10 mouse cellular contexts compared by ENCODE assay signal in genomic region chr14:76708728-76709127, GRCm38 (mm10).
DNase-seq lines count a peak whose midpoint lies in the region; ATAC-seq and TF ChIP-seq lines count a peak whose summit lies in the region.
"Had no signal": no experiment of that assay in that cellular context is flagged by ENCODE, and none has a peak within 500 bp of the region (broad histone marks: within the 10 kb centered on the region; RNA-seq: fewer than 3 reads in every experiment).

No protein-coding gene starts in this region.

- no peak overlapping the region for H3K4me2 ChIP-seq in heart, embryonic 16.5 days (ENCODE audit: low read depth, low read length)
- H3K4me2 ChIP-seq in forebrain, embryonic 12.5 days = no peak overlapping the region
- no peak overlapping the region for H3K4me2 ChIP-seq in forebrain, embryonic 16.5 days (ENCODE audit: low read length)
- H3K4me2 ChIP-seq: midbrain, embryonic 12.5 days had no signal

- H3K4me1 ChIP-seq in heart, embryonic 16.5 days (ENCODE audit: control insufficient read depth, insufficient read depth, low read length) = peaks cover 12% of the 10 kb centered on the region
- H3K4me1 ChIP-seq in forebrain, embryonic 12.5 days = no peaks in the 10 kb centered on the region
- H3K4me1 ChIP-seq in forebrain, embryonic 16.5 days (replicated peaks; ENCODE audit: control insufficient read depth, insufficient read depth, low read length) = peaks cover 7% of the 10 kb centered on the region
- H3K4me1 ChIP-seq: midbrain, embryonic 12.5 days had no signal

- no peak overlapping the region for H3K4me3 ChIP-seq in left cerebral cortex, adult 2 months
- H3K4me3 ChIP-seq in heart, embryonic 16.5 days (ENCODE audit: low read length) = no peak overlapping the region
- H3K4me3 ChIP-seq in forebrain, embryonic 12.5 days (replicated peaks) = no peak overlapping the region
- H3K4me3 ChIP-seq in forebrain, embryonic 16.5 days (replicated peaks; ENCODE audit: low read length) = no peak overlapping the region
- H3K4me3 ChIP-seq: midbrain, embryonic 12.5 days had no signal

- peak overlapping the region; percentile 33 for H3K27ac ChIP-seq in left cerebral cortex, adult 2 months
- H3K27ac ChIP-seq in heart, embryonic 16.5 days (ENCODE audit: low read length) = peak overlapping the region; percentile 69
- no peak overlapping the region for H3K27ac ChIP-seq in forebrain, embryonic 12.5 days
- H3K27ac ChIP-seq in forebrain, embryonic 16.5 days (ENCODE audit: low read length) = no peak overlapping the region
- H3K27ac ChIP-seq: midbrain, embryonic 12.5 days had no signal

- H3K36me3 ChIP-seq in heart, embryonic 16.5 days (ENCODE audit: control insufficient read depth, insufficient read depth) = no peaks in the 10 kb centered on the region
- no peaks in the 10 kb centered on the region for H3K36me3 ChIP-seq in forebrain, embryonic 12.5 days (replicated peaks)
- no peaks in the 10 kb centered on the region for H3K36me3 ChIP-seq in forebrain, embryonic 16.5 days (ENCODE audit: control insufficient read depth, insufficient read depth)
- H3K36me3 ChIP-seq: midbrain, embryonic 12.5 days had no signal

- TF ChIP-seq CTCF in left cerebral cortex, adult 2 months (IDR thresholded peaks at IDR 0.05) = no peak

- no peak overlapping the region for H3K9ac ChIP-seq in heart, embryonic 16.5 days (ENCODE audit: low read length)
- no peak overlapping the region for H3K9ac ChIP-seq in forebrain, embryonic 12.5 days
- no peak overlapping the region for H3K9ac ChIP-seq in forebrain, embryonic 16.5 days (replicated peaks; ENCODE audit: low read depth, low read length)
- H3K9ac ChIP-seq: midbrain, embryonic 12.5 days had no signal

- H3K27me3 ChIP-seq in heart, embryonic 16.5 days (ENCODE audit: control insufficient read depth, insufficient read depth, low read length) = no peaks in the 10 kb centered on the region
- no peaks in the 10 kb centered on the region for H3K27me3 ChIP-seq in forebrain, embryonic 12.5 days
- no peaks in the 10 kb centered on the region for H3K27me3 ChIP-seq in forebrain, embryonic 16.5 days (replicated peaks; ENCODE audit: control insufficient read depth, insufficient read depth, low read length)
- H3K27me3 ChIP-seq: midbrain, embryonic 12.5 days had no signal

- intact Hi-C loops in left cerebral cortex, adult 2 months (cut with DNase I) = no loop called here

- peak; percentile 11 to 21 for DNase-seq in left cerebral cortex, adult 2 months (ENCODE audit: extremely low spot score in 1 of 2, low spot score in 2 of 2)
- DNase-seq in left cerebral cortex, adult 18-20 months (ENCODE audit: low spot score in 2 of 2) = no peak
- peak; percentile 88 for DNase-seq in gastrocnemius, adult 18-20 months (ENCODE audit: low spot score)
- peak; percentile 54 for DNase-seq in lung, postnatal 36 days
- DNase-seq in spleen, postnatal 4 days (ENCODE audit: low spot score in 2 of 2) = no peak
- DNase-seq: kidney, postnatal 4 days had no signal

- 57% methylated on average over 11 of the region's 11 CpGs for WGBS in heart, embryonic 16.5 days
- 87% methylated on average over 11 of the region's 11 CpGs for WGBS in forebrain, embryonic 12.5 days
- 74% methylated on average over 11 of the region's 11 CpGs for WGBS in forebrain, embryonic 16.5 days

- H3K9me3 ChIP-seq in heart, embryonic 16.5 days (replicated peaks; ENCODE audit: control insufficient read depth, low read length) = no peaks in the 10 kb centered on the region
- H3K9me3 ChIP-seq in forebrain, embryonic 12.5 days = no peaks in the 10 kb centered on the region
- peaks cover 2% of the 10 kb centered on the region; the same call in 1 of the 2 replicates for H3K9me3 ChIP-seq in forebrain, embryonic 16.5 days (ENCODE audit: control insufficient read depth, low read length)
- H3K9me3 ChIP-seq: midbrain, embryonic 12.5 days had no signal

- no peak for ATAC-seq in heart, embryonic 16.5 days (replicated peaks; ENCODE audit: extremely low read depth, insufficient read depth, low FRiP score)
- no peak for ATAC-seq in forebrain, embryonic 12.5 days (ENCODE audit: low FRiP score)
- no peak for ATAC-seq in forebrain, embryonic 16.5 days

Comparison
In these comparisons a context has a peak if more than half of its experiments do, and no peak if none do; other contexts are left out.
1. DNase-seq: peak in left cerebral cortex, adult 2 months (2 of 2), gastrocnemius, adult 18-20 months (single experiment) and lung, postnatal 36 days (single experiment); none in left cerebral cortex, adult 18-20 months (0 of 2) and spleen, postnatal 4 days (0 of 2).
2. H3K27ac ChIP-seq: peak in left cerebral cortex, adult 2 months (single experiment) and heart, embryonic 16.5 days (single experiment); none in forebrain, embryonic 12.5 days (single experiment) and forebrain, embryonic 16.5 days (single experiment).